Mouse (Mus musculus) olfactory bulb, adult 2 months (tissue): Measurements from ENCODE around the gene Usp53.

Experiments
- CTCF ChIP-seq: fragments of 200-500 bp; IDR thresholded peaks from 2 replicates; pipeline ENCODE4 v1.5.1; 2012; ENCODE audit warnings: low read depth, mild to moderate bottlenecking, low read length, moderate library complexity; ENCODE audit not compliant: insufficient read depth
- POLR2A ChIP-seq: fragments of 200-500 bp; IDR thresholded peaks from 2 replicates; pipeline ENCODE4 v1.6.1; 2012; ENCODE audit warnings: mild to moderate bottlenecking, low read depth, low read length, moderate library complexity; ENCODE audit not compliant: insufficient read depth

DNA sequence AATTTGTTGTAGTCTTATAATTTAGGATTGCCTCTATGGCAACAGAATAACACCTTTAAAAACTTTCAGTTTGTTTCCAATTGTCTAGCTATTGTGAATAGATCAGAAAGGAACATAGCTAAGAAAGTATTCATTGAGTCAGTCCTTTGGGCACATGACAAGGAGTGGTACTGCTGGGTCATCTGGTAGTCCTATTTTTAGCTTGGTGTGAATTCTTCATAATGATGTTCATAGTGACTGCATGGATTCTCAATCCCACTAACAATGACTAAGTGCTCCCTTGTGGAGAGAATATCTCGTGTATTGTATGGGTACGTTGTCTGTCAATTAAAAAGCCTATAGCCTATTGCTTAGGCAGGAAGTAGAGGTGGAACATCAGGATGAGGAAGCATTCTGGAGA lies 34.5 kb upstream of the Usp53 start:
- TF ChIP-seq POLR2A (no peak), CTCF (no peak)
